Mouse (Mus musculus) thymus, postnatal 14 days (tissue): ENCODE results near the gene Vnn3.

ENCODE experiments used
- DNase-seq: peaks from one replicate; pipeline ENCODE4 v3.0.0; 2021

Gene Vnn3

GRCm38 (mm10) chr10:23851228-23851912, at the start of gene Vnn3:
Vnn3 (plus strand) TSS chr10:23851462.
- no peak for DNase-seq

GRCm38 (mm10) chr10:23802911-23803310, 48.4 kb upstream of the Vnn3 start:
- no peak for DNase-seq

- DNase-seq = no peak
Measured at GRCm38 (mm10) chr10:23804665-23805064, 46.6 kb upstream of the Vnn3 start.

GRCm38 (mm10) chr10:23806201-23806600, 45.1 kb upstream of the Vnn3 start:
- no peak for DNase-seq

- peak; percentile 71 for DNase-seq
Measured at GRCm38 (mm10) chr10:23811635-23812437, 39.4 kb upstream of the Vnn3 start.

- no peak for DNase-seq
Measured at GRCm38 (mm10) chr10:23812438-23812759, 38.9 kb upstream of the Vnn3 start.

- DNase-seq = no peak
Measured at GRCm38 (mm10) chr10:23812852-23813766, 38.2 kb upstream of the Vnn3 start.

- peak; percentile 68 for DNase-seq
Measured at GRCm38 (mm10) chr10:23815168-23815567, 36.1 kb upstream of the Vnn3 start.

- no peak for DNase-seq
Measured at GRCm38 (mm10) chr10:23816241-23816640, 35.0 kb upstream of the Vnn3 start.

- DNase-seq = no peak
Measured at GRCm38 (mm10) chr10:23826516-23826915, 24.7 kb upstream of the Vnn3 start.

- no peak for DNase-seq
Measured at GRCm38 (mm10) chr10:23836003-23836964, 15.0 kb upstream of the Vnn3 start.

GRCm38 (mm10) chr10:23837115-23837514, 14.1 kb upstream of the Vnn3 start:
- no peak for DNase-seq

GRCm38 (mm10) chr10:23838910-23839309, 12.4 kb upstream of the Vnn3 start:
- DNase-seq = no peak

- DNase-seq = no peak
Measured at GRCm38 (mm10) chr10:23839368-23839767, 11.9 kb upstream of the Vnn3 start.

GRCm38 (mm10) chr10:23840496-23840895, 10.8 kb upstream of the Vnn3 start:
- no peak for DNase-seq

- no peak for DNase-seq
Measured at GRCm38 (mm10) chr10:23852096-23852495, 834 bp downstream of the Vnn3 start.

- no peak for DNase-seq
Measured at GRCm38 (mm10) chr10:23864362-23865312, 13.4 kb downstream of the Vnn3 start.

GRCm38 (mm10) chr10:23880695-23881094, 29.4 kb downstream of the Vnn3 start:
- peak; percentile 37 for DNase-seq

GRCm38 (mm10) chr10:23884910-23885309, 33.6 kb downstream of the Vnn3 start:
- DNase-seq = no peak

- DNase-seq = no peak
Measured at GRCm38 (mm10) chr10:23886060-23886459, 34.8 kb downstream of the Vnn3 start.

GRCm38 (mm10) chr10:23892987-23893386, 41.7 kb downstream of the Vnn3 start:
- DNase-seq = no peak
